Mouse (Mus musculus) lung, postnatal 0 days (tissue): ENCODE measurements around the gene Lrrc8a. TPM values are rescaled to one million over a fixed set of nuclear protein-coding genes. Genes with fewer than 3 reads are reported as not detected.
A peak's percentile ranks its signal among the peaks of the same experiment; 100 is the strongest.

Source experiments
- ATAC-seq: fragments of 200-750 bp; cut with Nextera tagmentation; 2 replicates; pipeline ENCODE4 v1.8.0; 2017; ENCODE audit warnings: moderate library complexity
- DNase-seq: peaks from one replicate; pipeline ENCODE4 v3.0.0-alpha.2; 2016; ENCODE audit warnings: low spot score
- H3K27ac ChIP-seq: fragments of 300-500 bp; sonication (generic); 2 replicates; pipeline ENCODE4 v1.5.1; 2014; ENCODE audit warnings: antibody characterized with exemption, mild to moderate bottlenecking, low read length, mixed read lengths
- H3K27me3 ChIP-seq: fragments of 300-500 bp; sonication (generic); replicated peaks from 2 replicates; pipeline ENCODE4 v1.6.1; 2014; ENCODE audit warnings: low read length, mixed read lengths; ENCODE audit not compliant: insufficient read depth
- H3K36me3 ChIP-seq: fragments of 300-500 bp; sonication (generic); 2 replicates; pipeline ENCODE4 v1.6.1; 2014; ENCODE audit warnings: low read length, mixed read lengths; ENCODE audit not compliant: insufficient read depth
- H3K4me1 ChIP-seq: fragments of 300-500 bp; sonication (generic); 2 replicates; pipeline ENCODE4 v1.6.1; 2014; ENCODE audit warnings: antibody characterized with exemption, low read depth, low read length, mixed read lengths; ENCODE audit not compliant: insufficient read depth
- H3K4me2 ChIP-seq: fragments of 300-500 bp; sonication (generic); replicated peaks from 2 replicates; pipeline ENCODE4 v1.6.1; 2014; ENCODE audit warnings: low read depth, mild to moderate bottlenecking, low read length, moderate library complexity, mixed read lengths
- H3K4me3 ChIP-seq: fragments of 300-500 bp; sonication (generic); 2 replicates; pipeline ENCODE4 v1.5.1; 2014; ENCODE audit warnings: low read depth, low read length
- H3K9ac ChIP-seq: fragments of 300-500 bp; sonication (generic); replicated peaks from 2 replicates; pipeline ENCODE4 v1.6.1; 2014; ENCODE audit warnings: low read depth, mild to moderate bottlenecking
- H3K9me3 ChIP-seq: fragments of 300-500 bp; sonication (generic); 2 replicates; pipeline ENCODE4 v1.6.1; 2016; ENCODE audit warnings: low read length, mixed read lengths
- CTCF ChIP-seq: IDR thresholded peaks from 2 replicates; pipeline ENCODE4 v1.5.1; 2016; ENCODE audit warnings: antibody characterized with exemption, mild to moderate bottlenecking
- EP300 ChIP-seq: IDR thresholded peaks from 2 replicates; pipeline ENCODE4 v1.6.1; 2016; ENCODE audit warnings: antibody characterized with exemption, mild to moderate bottlenecking, control low read depth
- WGBS: fragments of 180-500 bp; shearing (Covaris S2); extraction: QIAGEN DNeasy Blood & Tissue Kit; methylation state at CpG from one replicate; pipeline ENCODE4 v1.1.7; 2014; 5-methylcytosine and 5-hydroxymethylcytosine counted together
- polyA plus RNA-seq: library from polyadenylated mRNA; unstranded; fragments of >200 nt; fragmentation: Nextera tagmentation; extraction: Ambion mirVana; gene quantifications from 2 replicates; pipeline ENCODE4 v1.2.1, GENCODE M21; 2015

The Lrrc8a gene
- polyA plus RNA-seq, 1 experiment from 2014 or later: 68.8 TPM

DNA sequence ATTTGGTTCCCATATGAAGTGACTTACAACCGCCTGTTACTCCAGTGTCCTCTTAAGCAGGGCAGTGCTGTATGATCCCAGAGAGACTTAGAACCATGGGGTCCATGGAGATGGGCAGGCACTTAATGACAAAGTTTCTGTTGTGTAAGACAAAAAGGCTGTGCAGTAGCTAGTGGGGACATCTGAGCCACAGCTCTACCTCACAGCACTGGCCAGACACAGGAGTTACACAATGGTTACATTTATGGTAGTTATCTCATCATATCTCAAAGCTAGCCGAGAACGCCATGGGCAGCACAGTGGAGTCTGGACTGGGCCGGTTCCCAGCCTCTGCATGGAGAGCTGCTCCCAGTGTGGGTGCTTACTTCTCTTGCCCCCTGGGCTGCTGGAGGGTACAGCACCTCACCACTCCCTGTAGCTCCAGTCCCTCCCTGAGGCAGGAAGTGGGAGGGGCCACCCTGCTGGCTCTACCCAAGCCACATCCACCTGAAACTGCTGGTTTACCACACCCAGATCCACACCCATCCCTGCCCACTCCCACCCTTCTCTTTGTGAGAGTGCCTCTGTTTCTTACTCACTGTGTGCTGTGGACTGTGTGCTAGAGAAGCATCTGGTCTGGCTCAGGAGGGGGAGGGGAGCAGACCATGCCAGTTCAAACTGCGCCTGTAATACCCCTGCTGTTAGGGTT is 14.0 kb downstream of the Lrrc8a start:
- TF ChIP-seq EP300 (no peak), CTCF (no peak)
- DNase-seq: peak; percentile 70
- WGBS: 70% methylated on average over 5 of the region's 5 CpGs
- H3K4me3 ChIP-seq: no peak overlapping the region
- H3K4me1 ChIP-seq: peaks cover 7% of the 10 kb centered on the region; the same call in 1 of the 2 replicates
- H3K9ac ChIP-seq: no peak overlapping the region
- H3K9me3 ChIP-seq: no peaks in the 10 kb centered on the region
- H3K27me3 ChIP-seq: no peaks in the 10 kb centered on the region
- peaks cover 21% of the 10 kb centered on the region; the same call in 1 of the 2 replicates for H3K36me3 ChIP-seq
- H3K4me2 ChIP-seq: no peak overlapping the region
- peak; percentile 80 for ATAC-seq
- 0 out of 2 replicates have a peak overlapping the region, but pooled peaks have one; percentile 38 for H3K27ac ChIP-seq

DNA sequence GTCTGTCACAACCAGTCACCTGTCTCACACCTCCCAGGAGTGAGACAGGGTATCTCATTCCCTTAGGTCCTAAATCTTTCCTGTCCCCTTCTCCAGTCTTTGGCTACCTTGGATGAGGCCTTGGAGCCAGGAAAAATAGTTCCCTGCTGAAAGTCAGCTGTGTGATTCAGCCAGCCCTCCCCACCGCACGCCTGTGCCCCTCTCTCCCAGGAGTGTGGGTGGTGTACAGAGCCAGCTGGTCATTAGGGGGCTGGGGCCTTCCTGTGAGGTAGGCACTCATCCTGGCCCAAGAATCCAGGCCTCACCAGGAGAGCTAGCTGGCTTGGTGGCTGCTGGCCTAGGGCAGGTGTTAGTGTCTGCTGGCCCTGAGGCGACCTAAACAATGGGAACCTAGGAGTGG is 15.0 kb downstream of the Lrrc8a start:
- H3K4me3 ChIP-seq: no peak overlapping the region
- H3K4me2 ChIP-seq: no peak overlapping the region
- peaks cover 29% of the 10 kb centered on the region; the same call in 1 of the 2 replicates for H3K36me3 ChIP-seq
- TF ChIP-seq CTCF: no peak
- no peak for TF ChIP-seq EP300
- no peak overlapping the region for H3K27ac ChIP-seq
- DNase-seq (no peak), ATAC-seq (no peak)
- no peaks in the 10 kb centered on the region for H3K9me3 ChIP-seq
- WGBS: 79% methylated on average over 3 of the region's 3 CpGs
- H3K27me3 ChIP-seq: no peaks in the 10 kb centered on the region
- H3K4me1 ChIP-seq: peaks cover 7% of the 10 kb centered on the region; the same call in 1 of the 2 replicates
- no peak overlapping the region for H3K9ac ChIP-seq

DNA sequence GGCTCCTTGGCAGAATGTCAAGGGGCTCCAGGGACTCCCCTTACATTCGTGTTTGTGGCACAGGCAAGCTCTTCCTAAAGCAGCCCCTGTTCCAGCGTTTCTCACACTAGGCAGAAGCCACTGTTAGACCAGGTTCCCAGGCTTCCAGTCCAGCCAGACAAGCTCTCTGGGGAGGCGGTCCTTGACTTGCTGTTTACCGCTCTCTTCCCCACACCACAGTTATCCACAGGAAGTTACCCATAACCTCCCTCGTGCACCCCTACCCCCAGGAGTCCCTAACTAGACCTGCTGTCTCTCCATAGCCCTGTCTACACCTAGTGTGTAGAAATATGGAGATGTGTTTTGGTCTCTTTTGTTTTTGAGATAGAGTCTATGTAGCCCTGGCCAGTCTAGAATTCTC is 16.3 kb downstream of the Lrrc8a start:
- WGBS: 67% methylated on average over 5 of the region's 5 CpGs
- H3K36me3 ChIP-seq: peaks cover 31% of the 10 kb centered on the region; the same call in 1 of the 2 replicates
- ATAC-seq (no peak), DNase-seq (no peak)
- H3K27me3 ChIP-seq: no peaks in the 10 kb centered on the region
- TF ChIP-seq CTCF: no peak
- TF ChIP-seq EP300: no peak
- no peak overlapping the region for H3K27ac ChIP-seq
- H3K9me3 ChIP-seq: no peaks in the 10 kb centered on the region
- peaks cover 12% of the 10 kb centered on the region; the same call in 1 of the 2 replicates for H3K4me1 ChIP-seq
- no peak overlapping the region for H3K4me2 ChIP-seq
- no peak overlapping the region for H3K4me3 ChIP-seq
- no peak overlapping the region for H3K9ac ChIP-seq

DNA sequence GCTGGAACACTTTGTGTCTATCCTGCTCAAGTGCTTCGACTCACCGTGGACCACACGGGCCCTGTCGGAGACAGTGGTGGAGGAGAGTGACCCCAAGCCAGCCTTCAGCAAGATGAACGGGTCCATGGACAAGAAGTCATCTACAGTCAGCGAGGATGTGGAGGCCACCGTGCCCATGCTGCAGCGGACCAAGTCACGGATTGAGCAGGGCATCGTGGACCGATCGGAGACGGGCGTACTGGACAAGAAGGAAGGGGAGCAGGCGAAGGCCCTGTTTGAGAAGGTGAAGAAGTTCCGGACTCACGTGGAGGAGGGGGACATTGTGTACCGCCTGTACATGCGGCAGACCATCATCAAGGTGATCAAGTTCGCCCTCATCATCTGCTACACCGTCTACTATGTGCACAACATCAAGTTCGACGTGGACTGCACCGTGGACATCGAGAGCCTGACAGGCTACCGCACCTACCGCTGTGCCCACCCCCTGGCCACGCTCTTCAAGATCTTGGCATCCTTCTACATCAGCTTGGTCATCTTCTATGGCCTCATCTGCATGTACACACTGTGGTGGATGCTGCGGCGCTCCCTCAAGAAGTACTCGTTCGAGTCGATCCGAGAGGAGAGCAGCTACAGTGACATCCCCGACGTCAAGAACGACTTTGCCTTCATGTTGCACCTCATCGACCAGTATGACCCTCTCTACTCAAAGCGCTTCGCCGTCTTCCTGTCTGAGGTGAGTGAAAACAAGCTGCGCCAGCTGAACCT is 18.3 kb downstream of the Lrrc8a start:
- no peak overlapping the region for H3K27ac ChIP-seq
- H3K4me2 ChIP-seq: no peak overlapping the region
- peaks cover 31% of the 10 kb centered on the region; the same call in 1 of the 2 replicates for H3K36me3 ChIP-seq
- H3K4me3 ChIP-seq: no peak overlapping the region
- no peaks in the 10 kb centered on the region for H3K9me3 ChIP-seq
- no peak for TF ChIP-seq CTCF
- TF ChIP-seq EP300: no peak
- no peaks in the 10 kb centered on the region for H3K27me3 ChIP-seq
- no peak for ATAC-seq
- DNase-seq: no peak
- whole genome bisulfite sequencing: 94% methylated on average over 42 of the region's 42 CpGs
- H3K4me1 ChIP-seq: peaks cover 12% of the 10 kb centered on the region
- no peak overlapping the region for H3K9ac ChIP-seq

DNA sequence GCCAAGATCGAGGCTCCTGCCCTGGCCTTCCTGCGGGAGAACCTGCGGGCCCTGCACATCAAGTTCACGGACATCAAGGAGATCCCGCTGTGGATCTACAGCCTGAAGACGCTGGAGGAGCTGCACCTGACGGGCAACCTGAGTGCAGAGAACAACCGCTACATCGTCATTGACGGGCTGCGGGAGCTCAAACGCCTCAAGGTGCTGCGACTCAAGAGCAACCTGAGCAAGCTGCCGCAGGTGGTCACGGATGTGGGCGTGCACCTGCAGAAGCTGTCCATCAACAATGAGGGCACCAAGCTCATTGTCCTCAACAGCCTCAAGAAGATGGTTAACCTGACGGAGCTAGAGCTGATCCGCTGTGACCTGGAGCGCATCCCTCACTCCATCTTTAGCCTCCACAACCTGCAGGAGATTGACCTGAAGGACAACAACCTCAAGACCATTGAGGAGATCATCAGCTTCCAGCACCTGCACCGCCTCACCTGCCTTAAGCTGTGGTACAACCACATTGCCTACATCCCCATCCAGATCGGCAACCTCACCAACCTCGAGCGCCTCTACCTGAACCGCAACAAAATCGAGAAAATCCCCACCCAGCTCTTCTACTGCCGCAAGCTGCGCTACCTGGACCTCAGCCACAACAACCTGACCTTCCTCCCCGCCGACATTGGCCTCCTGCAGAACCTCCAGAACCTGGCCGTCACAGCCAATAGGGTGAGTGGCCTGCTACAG is 19.3 kb downstream of the Lrrc8a start:
- TF ChIP-seq EP300 (no peak), CTCF (no peak)
- Histone ChIP-seq H3K9me3 (no peaks in the 10 kb centered on the region), H3K27me3 (no peaks in the 10 kb centered on the region), H3K4me3 (no peak overlapping the region), H3K27ac (no peak overlapping the region), H3K9ac (no peak overlapping the region), H3K36me3 (peaks cover 31% of the 10 kb centered on the region; the same call in 1 of the 2 replicates), H3K4me1 (peaks cover 7% of the 10 kb centered on the region), H3K4me2 (no peak overlapping the region)
- DNase-seq: no peak
- WGBS: 97% methylated on average over 30 of the region's 30 CpGs
- ATAC-seq: no peak
